Mouse (Mus musculus) liver, embryonic 14.5 days (tissue): ENCODE measurements around the gene Art2b. TPM values are rescaled to one million over a fixed set of nuclear protein-coding genes. Genes with fewer than 3 reads are reported as not detected.

ENCODE experiments used
- ATAC-seq: fragments of 200-750 bp; cut with Nextera tagmentation; 2 replicates; pipeline ENCODE4 v1.8.0; 2017; ENCODE audit warnings: moderate number of reproducible peaks, mild to moderate bottlenecking, moderate library complexity; ENCODE audit not compliant: insufficient read depth
- DNase-seq, 3 experiments: peaks; one replicate each; pipeline ENCODE4 v3.0.0-alpha.2; 2012 to 2013; ENCODE audit warnings: low read depth in 3 of 3, low spot score in 3 of 3
- H3K27ac ChIP-seq: fragments of 300-500 bp; sonication (generic); 2 replicates; pipeline ENCODE4 v1.5.1; 2014; ENCODE audit warnings: moderate library complexity, mild to moderate bottlenecking, control low read depth, inconsistent platforms
- H3K27me3 ChIP-seq: fragments of 300-500 bp; sonication (generic); 2 replicates; pipeline ENCODE4 v1.6.1; 2014; ENCODE audit warnings: mild to moderate bottlenecking, low read length, moderate library complexity; ENCODE audit not compliant: control insufficient read depth, insufficient read depth
- H3K36me3 ChIP-seq: fragments of 300-500 bp; sonication (generic); replicated peaks from 2 replicates; pipeline ENCODE4 v1.6.1; 2014; ENCODE audit warnings: low read depth; ENCODE audit not compliant: control insufficient read depth, insufficient read depth
- H3K4me1 ChIP-seq, 2 experiments: fragments of 200-500 bp in 1 of 2; fragments of 300-500 bp in 1 of 2; sonication (generic) in 1 of 2; replicated peaks; 2 replicates each; pipeline ENCODE4 v1.6.1; 2012 to 2014; ENCODE audit warnings: antibody characterized with exemption in 1 of 2, inconsistent platforms in 1 of 2, low read length in 1 of 2; ENCODE audit not compliant: control insufficient read depth in 2 of 2, insufficient read depth in 2 of 2
- H3K4me2 ChIP-seq: fragments of 300-500 bp; sonication (generic); 2 replicates; pipeline ENCODE4 v1.6.1; 2014; ENCODE audit warnings: low read depth, mild to moderate bottlenecking, control low read depth, moderate library complexity
- H3K4me3 ChIP-seq, 2 experiments: fragments of 200-500 bp in 1 of 2; fragments of 300-500 bp in 1 of 2; sonication (generic) in 1 of 2; 2 replicates each; pipeline ENCODE4 v1.5.1; 2012 to 2014; ENCODE audit warnings: low read depth in 2 of 2, low read length in 2 of 2, mild to moderate bottlenecking in 2 of 2, control low read depth in 1 of 2, inconsistent platforms in 1 of 2, moderate library complexity in 1 of 2; ENCODE audit not compliant: insufficient read depth in 1 of 2
- H3K9ac ChIP-seq: fragments of 300-500 bp; sonication (generic); replicated peaks from 2 replicates; pipeline ENCODE4 v1.6.1; 2014; ENCODE audit warnings: mild to moderate bottlenecking, control low read depth, moderate library complexity
- H3K9me3 ChIP-seq: fragments of 300-500 bp; sonication (generic); 2 replicates; pipeline ENCODE4 v1.6.1; 2016; ENCODE audit warnings: low read length, mixed read lengths; ENCODE audit not compliant: control insufficient read depth
- CTCF ChIP-seq: IDR thresholded peaks from 2 replicates; pipeline ENCODE4 v1.5.1; 2016; ENCODE audit warnings: antibody characterized with exemption, low read depth, control low read depth
- EP300 ChIP-seq: IDR thresholded peaks from 2 replicates; pipeline ENCODE4 v1.6.1; 2016; ENCODE audit warnings: antibody characterized with exemption, low read depth
- WGBS: fragments of 180-500 bp; shearing (Covaris S2); extraction: QIAGEN DNeasy Blood & Tissue Kit; methylation state at CpG from one replicate; pipeline ENCODE4 v1.1.7; 2014; ENCODE audit not compliant: insufficient replicate concordance; 5-methylcytosine and 5-hydroxymethylcytosine counted together
- polyA plus RNA-seq, 2 experiments: library from polyadenylated mRNA; depleted of rRNA in 1 of 2; stranded (reverse) in 1 of 2; unstranded in 1 of 2; fragments of >200 nt; fragmentation: Nextera tagmentation in 1 of 2; extraction: Ambion mirVana in 1 of 2; gene quantifications; 2 replicates each; pipeline versions ENCODE4 v1.2.1 to v1.2.3; 2012 to 2014

Art2b gene
- polyA plus RNA-seq, 2 experiments: 0.07 TPM; not detected in 1

DNA sequence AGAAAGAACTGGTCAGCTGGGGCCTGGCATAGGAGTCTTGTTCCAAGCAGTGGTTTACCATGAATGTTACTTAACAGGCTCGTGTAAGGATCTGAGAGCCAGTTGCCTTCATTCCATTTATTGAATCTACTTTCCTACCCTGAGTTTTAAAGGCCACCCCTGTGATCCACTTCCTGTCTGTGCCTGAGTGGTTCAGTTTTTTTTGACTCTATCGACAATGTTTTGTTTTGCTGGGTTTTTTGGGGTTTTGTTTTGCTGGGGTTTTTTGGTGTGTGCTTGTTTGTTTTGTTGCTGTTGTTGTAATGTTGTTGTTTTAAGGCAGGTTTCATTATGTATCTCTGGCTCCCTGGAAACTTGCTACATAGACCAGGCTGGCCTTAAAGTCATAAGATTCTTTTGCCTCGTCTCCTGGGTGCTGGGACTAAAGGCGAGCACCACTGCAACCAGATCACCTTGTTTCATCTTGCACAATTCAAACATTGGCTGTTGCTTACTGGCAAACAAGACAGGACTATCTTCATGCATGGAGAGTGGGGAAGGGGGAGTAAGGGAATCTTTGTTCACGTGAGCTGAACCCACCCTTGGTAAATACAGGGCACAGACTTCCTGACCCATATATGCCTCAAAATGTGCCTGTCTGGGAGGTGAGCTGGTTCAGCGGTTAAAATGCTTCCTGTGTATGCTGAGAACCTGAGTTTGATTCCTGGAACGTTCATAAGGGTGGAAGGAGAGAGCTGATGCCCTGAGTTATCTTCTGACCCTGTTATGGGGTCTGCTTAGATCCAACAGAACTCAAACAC, 34.5 kb downstream of the Art2b start:
- TF ChIP-seq CTCF (no peak), EP300 (no peak)
- no peak for ATAC-seq
- WGBS: 34% methylated on average over 7 of the region's 7 CpGs
- Histone ChIP-seq H3K36me3 (no peaks in the 10 kb centered on the region), H3K27ac (no peak overlapping the region), H3K9ac (no peak overlapping the region), H3K4me3 (no peak overlapping the region), H3K9me3 (no peaks in the 10 kb centered on the region), H3K4me2 (no peak overlapping the region), H3K27me3 (no peaks in the 10 kb centered on the region), H3K4me1 (peaks cover 0 to 4% of the 10 kb centered on the region in 2 experiments; a peak in 1 of 4 replicates)
- no peak for DNase-seq

DNA sequence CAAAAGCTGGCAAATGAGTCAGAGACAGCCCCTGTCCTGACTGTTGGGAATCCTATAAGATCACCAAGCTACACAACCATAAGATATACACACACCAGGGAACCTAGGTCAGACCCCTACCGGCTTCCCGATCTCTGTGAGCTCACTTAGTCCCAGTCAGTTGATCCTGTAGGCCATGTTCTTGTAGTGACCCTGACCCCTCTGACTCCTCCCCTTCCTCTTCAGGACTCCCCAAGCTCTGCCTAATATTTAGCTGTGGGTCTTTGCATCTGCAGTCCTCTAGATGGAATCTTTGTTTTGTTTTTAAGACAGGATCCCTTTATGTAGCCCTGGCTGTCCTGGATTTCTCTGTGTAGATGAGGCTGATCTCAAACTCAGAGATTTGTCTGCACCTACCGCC, 36.1 kb downstream of the Art2b start:
- 79% methylated on average over 3 of the region's 3 CpGs for WGBS
- no peak overlapping the region for H3K4me2 ChIP-seq
- peaks cover 0 to 4% of the 10 kb centered on the region in 2 experiments; a peak in 1 of 4 replicates for H3K4me1 ChIP-seq
- TF ChIP-seq CTCF (no peak), EP300 (no peak)
- no peaks in the 10 kb centered on the region for H3K27me3 ChIP-seq
- H3K4me3 ChIP-seq: no peak overlapping the region
- H3K27ac ChIP-seq: no peak overlapping the region
- ATAC-seq (no peak), DNase-seq (no peak)
- no peak overlapping the region for H3K9ac ChIP-seq
- H3K9me3 ChIP-seq: no peaks in the 10 kb centered on the region
- no peaks in the 10 kb centered on the region for H3K36me3 ChIP-seq

- H3K36me3 ChIP-seq: no peaks in the 10 kb centered on the region
- H3K9me3 ChIP-seq: no peaks in the 10 kb centered on the region
- no peak overlapping the region for H3K9ac ChIP-seq
- WGBS: 41% methylated on average over 3 of the region's 3 CpGs
- peaks cover 0 to 4% of the 10 kb centered on the region in 2 experiments; a peak in 1 of 4 replicates for H3K4me1 ChIP-seq
- H3K27me3 ChIP-seq: no peaks in the 10 kb centered on the region
- TF ChIP-seq EP300: no peak
- TF ChIP-seq CTCF: no peak
- H3K4me3 ChIP-seq: no peak overlapping the region
- no peak for ATAC-seq
- no peak overlapping the region for H3K4me2 ChIP-seq
- no peak for DNase-seq
- no peak overlapping the region for H3K27ac ChIP-seq
These were observed 37.7 kb downstream of the Art2b start for GRCm38 (mm10) chr7:101547651-101548050.

GRCm38 (mm10) chr7:101541734-101542133, 43.7 kb downstream of the Art2b start:
- Histone ChIP-seq H3K36me3 (no peaks in the 10 kb centered on the region), H3K27ac (no peak overlapping the region), H3K4me3 (no peak overlapping the region), H3K9me3 (no peaks in the 10 kb centered on the region), H3K9ac (no peak overlapping the region), H3K27me3 (no peaks in the 10 kb centered on the region), H3K4me1 (no peaks in the 10 kb centered on the region), H3K4me2 (no peak overlapping the region)
- TF ChIP-seq EP300 (no peak), CTCF (no peak)
- WGBS: 68% methylated on average over 10 of the region's 10 CpGs
- DNase-seq (no peak), ATAC-seq (no peak)

- DNase-seq (peak; percentile 15 to 26 (median 22)), ATAC-seq (no peak)
- H3K27ac ChIP-seq: no peak overlapping the region
- H3K4me3 ChIP-seq: no peak overlapping the region
- WGBS: 4% methylated on average over 11 of the region's 11 CpGs
- H3K4me1 ChIP-seq: no peaks in the 10 kb centered on the region
- H3K4me2 ChIP-seq: no peak overlapping the region
- no peak overlapping the region for H3K9ac ChIP-seq
- no peaks in the 10 kb centered on the region for H3K36me3 ChIP-seq
- TF ChIP-seq CTCF (peak; percentile 66), EP300 (no peak)
- no peaks in the 10 kb centered on the region for H3K27me3 ChIP-seq
- no peaks in the 10 kb centered on the region for H3K9me3 ChIP-seq
These were observed 44.3 kb downstream of the Art2b start for GRCm38 (mm10) chr7:101541132-101541531.
